Mouse (Mus musculus) midbrain, embryonic 12.5 days (tissue): ENCODE results near the gene Creb3l2. TPM values are rescaled to one million over a fixed set of nuclear protein-coding genes. Genes with fewer than 3 reads are reported as not detected.

Experiments used
- ATAC-seq: fragments of 200-750 bp; cut with Nextera tagmentation; 2 replicates; pipeline ENCODE4 v1.8.0; 2017; ENCODE audit warnings: low read depth, moderate TSS enrichment, moderate library complexity; ENCODE audit not compliant: low FRiP score
- H3K27ac ChIP-seq: fragments of 300-500 bp; sonication (generic); replicated peaks from 2 replicates; pipeline ENCODE4 v1.5.1; 2016; ENCODE audit warnings: mild to moderate bottlenecking
- H3K27me3 ChIP-seq: fragments of 300-500 bp; sonication (generic); 2 replicates; pipeline ENCODE4 v1.6.1; 2016; ENCODE audit warnings: mild to moderate bottlenecking
- H3K36me3 ChIP-seq: fragments of 300-500 bp; sonication (generic); 2 replicates; pipeline ENCODE4 v1.6.1; 2016
- H3K4me1 ChIP-seq: fragments of 300-500 bp; sonication (generic); 2 replicates; pipeline ENCODE4 v1.6.1; 2016
- H3K4me2 ChIP-seq: fragments of 300-500 bp; sonication (generic); replicated peaks from 2 replicates; pipeline ENCODE4 v1.6.1; 2016; ENCODE audit warnings: mild to moderate bottlenecking, moderate library complexity
- H3K4me3 ChIP-seq: fragments of 300-500 bp; sonication (generic); 2 replicates; pipeline ENCODE4 v1.5.1; 2016; ENCODE audit warnings: mild to moderate bottlenecking
- H3K9ac ChIP-seq: fragments of 300-500 bp; sonication (generic); replicated peaks from 2 replicates; pipeline ENCODE4 v1.6.1; 2016; ENCODE audit warnings: mild to moderate bottlenecking, moderate library complexity
- H3K9me3 ChIP-seq: fragments of 300-500 bp; sonication (generic); 2 replicates; pipeline ENCODE4 v1.6.1; 2016; ENCODE audit warnings: mild to moderate bottlenecking
- WGBS: fragments of 180-500 bp; shearing (Covaris S2); methylation state at CpG from one replicate; pipeline ENCODE4 v1.1.7; 2016; 5-methylcytosine and 5-hydroxymethylcytosine counted together
- polyA plus RNA-seq: library from polyadenylated mRNA; unstranded; fragments of >200 nt; fragmentation: Nextera tagmentation; extraction: Ambion mirVana; gene quantifications from 2 replicates; pipeline ENCODE4 v1.2.1, GENCODE M21; 2016

Gene Creb3l2
- polyA plus RNA-seq, 1 experiment from 2014 or later, result 7.2 TPM

DNA sequence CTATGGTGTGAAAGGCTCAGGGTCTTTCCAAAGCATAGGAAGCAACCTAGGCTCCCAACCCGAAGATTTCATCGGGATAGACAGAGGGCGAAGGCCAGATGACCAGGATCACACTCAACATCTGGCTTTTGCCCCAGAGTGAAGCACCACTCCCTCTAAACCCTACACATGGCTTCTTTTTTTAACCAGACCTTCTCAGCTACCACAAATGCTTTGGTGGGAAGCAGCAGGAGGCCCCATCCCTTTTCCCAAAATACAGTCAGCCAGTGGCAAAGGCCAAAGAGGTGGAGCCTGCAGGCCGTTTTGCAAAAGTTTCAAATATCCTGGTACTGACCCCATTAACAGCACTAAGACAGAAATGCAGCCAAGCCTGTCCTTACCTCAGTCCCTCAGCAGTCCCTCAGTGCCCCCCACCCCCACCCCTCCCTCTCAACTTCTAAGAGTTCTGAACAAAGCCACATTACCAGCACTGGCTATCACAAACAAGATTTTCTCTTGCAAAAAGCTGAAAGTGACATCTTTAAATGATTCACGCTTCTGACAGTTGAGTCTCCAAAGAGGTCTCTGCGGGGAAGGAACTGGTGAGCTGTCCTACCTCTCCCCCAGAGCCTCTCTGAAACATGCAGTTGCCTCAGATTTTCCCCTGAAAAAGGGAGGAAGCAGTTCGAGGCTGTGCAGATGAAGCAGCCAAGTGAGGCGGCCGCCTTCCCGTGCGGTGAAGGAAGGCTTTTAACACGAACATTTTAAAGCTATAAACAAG, 1.3 kb downstream of the Creb3l2 start:
- Histone ChIP-seq H3K27ac (no peak overlapping the region), H3K9ac (0 out of 2 replicates have a peak overlapping the region, but pooled peaks have one; percentile 78)

DNA sequence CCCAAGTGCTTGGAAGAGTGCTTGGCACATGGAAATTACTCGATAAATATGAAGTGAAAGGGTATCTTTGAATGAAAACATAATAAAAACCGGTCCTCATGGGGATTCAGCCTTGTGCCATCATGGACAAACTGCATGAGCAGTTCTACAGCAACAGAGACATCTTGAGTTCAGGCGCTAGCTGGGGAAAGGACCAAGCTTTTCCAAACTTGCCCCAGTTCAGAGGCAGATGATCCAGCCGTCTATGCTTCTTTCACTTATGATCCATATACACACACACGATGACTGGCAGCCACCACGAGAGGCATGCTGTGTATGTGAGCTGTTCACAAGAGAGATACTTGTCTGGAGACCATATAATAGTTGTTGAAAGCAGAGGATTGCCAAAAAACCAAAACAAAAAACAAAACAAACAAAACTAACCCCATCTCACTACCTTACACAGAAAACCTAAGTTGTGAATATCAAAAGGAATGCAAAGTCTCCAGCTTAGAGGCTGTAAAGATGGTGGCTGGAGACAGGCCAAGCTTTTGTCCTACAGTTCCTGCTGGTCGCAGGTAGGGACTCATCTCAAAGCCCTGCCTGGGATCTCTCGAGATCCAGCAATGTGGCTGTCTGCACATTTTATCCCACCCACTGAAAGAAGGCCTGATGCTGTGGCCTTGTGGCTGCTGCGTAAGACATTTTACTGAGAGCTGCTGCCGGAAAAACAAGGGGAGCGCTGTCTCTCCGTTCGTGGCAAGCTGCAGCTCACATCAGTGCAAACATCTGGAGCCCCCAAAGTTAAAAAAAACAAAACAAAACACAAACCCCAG, 2.1 kb downstream of the Creb3l2 start:
- H3K36me3 ChIP-seq, result no peaks in the 10 kb centered on the region
- no peaks in the 10 kb centered on the region for H3K9me3 ChIP-seq
- 63% methylated on average over 13 of the region's 13 CpGs for WGBS
- peaks cover 7% of the 10 kb centered on the region; the same call in 1 of the 2 replicates for H3K27me3 ChIP-seq
- no peak overlapping the region for H3K27ac ChIP-seq
- H3K4me1 ChIP-seq, result peaks cover 11% of the 10 kb centered on the region; the same call in 1 of the 2 replicates
- peak overlapping the region; percentile 81 for H3K4me3 ChIP-seq
- ATAC-seq, result no peak
- H3K9ac ChIP-seq, result no peak overlapping the region
- peak overlapping the region; percentile 91 for H3K4me2 ChIP-seq

More for the DNA sequence above, 1.3 kb downstream of the Creb3l2 start:
- peaks cover 7% of the 10 kb centered on the region; the same call in 1 of the 2 replicates for H3K27me3 ChIP-seq
- 14% methylated on average over 12 of the region's 12 CpGs for WGBS
- H3K4me3 ChIP-seq, result peak overlapping the region; percentile 81
- H3K4me2 ChIP-seq, result peak overlapping the region; percentile 91
- no peaks in the 10 kb centered on the region for H3K36me3 ChIP-seq
- H3K4me1 ChIP-seq, result peaks cover 11% of the 10 kb centered on the region; the same call in 1 of the 2 replicates
- no peak for ATAC-seq
- no peaks in the 10 kb centered on the region for H3K9me3 ChIP-seq

DNA sequence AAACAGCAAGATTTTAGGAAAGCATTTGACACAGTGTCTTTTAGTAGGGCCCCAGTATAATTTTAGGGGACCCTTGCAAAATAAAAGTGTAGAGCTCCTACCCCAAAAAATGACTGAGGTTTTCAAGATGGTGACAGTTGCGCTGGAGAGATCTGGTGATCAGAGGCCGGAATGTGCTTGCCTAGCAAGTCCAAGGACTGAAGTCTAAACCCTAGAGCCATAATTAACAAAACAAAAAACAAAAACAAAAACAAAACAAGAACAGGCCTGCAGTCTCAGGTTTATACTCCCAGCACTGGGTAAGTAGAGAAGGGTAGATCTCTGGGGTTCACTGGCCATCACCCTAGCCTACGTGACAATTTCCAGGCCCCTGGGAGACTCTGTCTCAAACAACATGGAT, 3.4 kb downstream of the Creb3l2 start:
- WGBS, result 95% methylated on average over 3 of the region's 3 CpGs
- Histone ChIP-seq H3K9me3 (no peaks in the 10 kb centered on the region), H3K4me1 (peaks cover 11% of the 10 kb centered on the region; the same call in 1 of the 2 replicates), H3K27ac (no peak overlapping the region), H3K36me3 (no peaks in the 10 kb centered on the region), H3K27me3 (peaks cover 7% of the 10 kb centered on the region; the same call in 1 of the 2 replicates), H3K9ac (no peak overlapping the region), H3K4me3 (no peak overlapping the region), H3K4me2 (no peak overlapping the region)
- ATAC-seq, result no peak

DNA sequence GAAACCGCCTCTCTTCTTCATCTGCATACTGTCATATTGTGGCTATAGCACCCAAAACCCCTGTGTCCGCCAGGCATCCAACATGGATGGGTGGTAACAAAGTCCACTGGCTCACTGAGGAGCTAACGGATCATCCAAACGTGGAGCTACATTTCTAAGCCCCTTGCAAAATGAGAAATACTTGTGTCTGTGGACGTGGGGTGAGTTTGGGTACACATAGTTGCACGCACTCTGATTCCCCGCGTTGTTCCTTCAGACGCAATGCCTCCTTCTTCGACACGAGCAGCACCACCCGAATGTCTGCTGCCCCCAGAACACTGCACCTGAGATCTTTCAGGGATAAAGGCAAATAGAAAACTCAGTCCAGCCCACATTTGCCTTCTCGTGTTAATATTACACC, 4.9 kb downstream of the Creb3l2 start:
- Histone ChIP-seq H3K4me3 (no peak overlapping the region), H3K9ac (no peak overlapping the region), H3K4me2 (no peak overlapping the region), H3K9me3 (no peaks in the 10 kb centered on the region), H3K27me3 (peaks cover 7% of the 10 kb centered on the region; the same call in 1 of the 2 replicates), H3K27ac (no peak overlapping the region), H3K36me3 (no peaks in the 10 kb centered on the region), H3K4me1 (peaks cover 11% of the 10 kb centered on the region; the same call in 1 of the 2 replicates)
- 86% methylated on average over 13 of the region's 13 CpGs for WGBS
- no peak for ATAC-seq

DNA sequence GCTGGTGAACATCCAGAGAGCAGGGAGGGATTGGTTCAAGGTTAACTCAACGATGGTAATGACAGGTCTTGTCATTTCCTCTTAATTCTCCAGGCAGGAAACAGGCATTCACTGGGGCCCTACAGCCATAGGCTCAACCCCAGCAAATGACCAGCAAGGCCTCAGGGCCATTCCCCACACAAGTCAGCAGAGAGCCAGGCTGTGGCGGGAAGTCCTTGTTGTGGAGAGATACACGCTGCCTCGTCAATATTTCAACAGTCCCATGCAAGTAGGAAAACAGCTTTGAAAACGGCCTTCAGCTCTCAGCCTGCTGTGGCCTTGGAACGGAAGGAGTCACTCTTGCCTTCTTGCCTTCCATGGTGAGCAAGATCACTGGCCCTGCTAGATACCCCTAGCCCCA, 6.6 kb downstream of the Creb3l2 start:
- H3K4me1 ChIP-seq, result peaks cover 14% of the 10 kb centered on the region
- H3K4me3 ChIP-seq, result no peak overlapping the region
- no peaks in the 10 kb centered on the region for H3K9me3 ChIP-seq
- H3K27me3 ChIP-seq, result peaks cover 4% of the 10 kb centered on the region; the same call in 1 of the 2 replicates
- ATAC-seq, result no peak
- no peak overlapping the region for H3K27ac ChIP-seq
- H3K4me2 ChIP-seq, result no peak overlapping the region
- 84% methylated on average over 6 of the region's 6 CpGs for WGBS
- no peak overlapping the region for H3K9ac ChIP-seq
- H3K36me3 ChIP-seq, result no peaks in the 10 kb centered on the region

DNA sequence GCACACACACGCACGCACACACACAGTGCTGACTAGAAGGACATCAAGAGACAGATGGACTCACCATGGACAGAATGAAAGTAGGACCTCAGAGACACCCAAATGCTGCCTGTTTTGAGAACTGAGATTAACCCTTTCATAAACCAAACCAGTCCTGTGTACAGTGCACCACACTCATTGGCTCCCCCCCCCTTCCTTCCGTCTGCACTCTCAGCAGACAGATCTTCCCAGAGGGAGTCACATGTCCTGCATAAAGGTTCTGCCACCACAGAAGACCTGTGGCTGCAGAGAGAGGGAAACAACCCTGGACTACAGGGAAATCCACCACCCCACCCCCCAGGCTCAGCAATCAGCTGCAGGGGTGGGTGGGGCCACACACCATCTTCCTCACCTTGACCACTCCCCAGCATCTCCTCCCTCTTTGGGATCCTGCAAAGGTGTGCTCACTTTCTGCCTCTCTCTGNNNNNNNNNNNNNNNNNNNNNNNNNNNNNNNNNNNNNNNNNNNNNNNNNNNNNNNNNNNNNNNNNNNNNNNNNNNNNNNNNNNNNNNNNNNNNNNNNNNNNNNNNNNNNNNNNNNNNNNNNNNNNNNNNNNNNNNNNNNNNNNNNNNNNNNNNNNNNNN, 12.0 kb downstream of the Creb3l2 start:
- no peak for ATAC-seq
- WGBS, result 96% methylated on average over 3 of the region's 3 CpGs
- Histone ChIP-seq H3K9me3 (no peaks in the 10 kb centered on the region), H3K4me3 (no peak overlapping the region), H3K4me2 (no peak overlapping the region), H3K27ac (no peak overlapping the region), H3K4me1 (peaks cover 10% of the 10 kb centered on the region), H3K27me3 (no peaks in the 10 kb centered on the region), H3K36me3 (no peaks in the 10 kb centered on the region), H3K9ac (no peak overlapping the region)

DNA sequence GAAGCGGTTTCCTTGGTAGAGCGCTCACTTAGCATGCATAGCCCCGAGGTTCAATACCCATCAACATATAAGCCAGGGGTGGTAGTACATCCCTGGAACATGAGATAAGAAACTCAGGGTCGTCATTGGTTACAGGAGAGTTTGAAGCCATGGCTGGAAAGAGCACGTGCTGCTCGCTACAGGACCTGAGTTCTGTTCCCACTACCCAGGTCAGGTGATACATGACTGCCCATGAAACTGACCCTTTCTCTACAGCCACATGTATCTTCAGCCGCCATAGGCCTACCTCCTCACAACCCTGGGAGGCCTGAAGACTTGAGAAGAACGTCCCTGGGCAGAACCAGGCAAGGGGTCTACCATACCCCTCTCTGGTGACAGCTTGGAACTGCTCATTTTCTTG, 13.0 kb downstream of the Creb3l2 start:
- 92% methylated on average over 8 of the region's 8 CpGs for WGBS
- Histone ChIP-seq H3K27ac (no peak overlapping the region), H3K4me1 (peaks cover 10% of the 10 kb centered on the region), H3K9ac (no peak overlapping the region), H3K9me3 (no peaks in the 10 kb centered on the region), H3K36me3 (no peaks in the 10 kb centered on the region), H3K4me3 (no peak overlapping the region), H3K27me3 (no peaks in the 10 kb centered on the region), H3K4me2 (no peak overlapping the region)
- ATAC-seq, result 0 out of 2 replicates have a peak, but pooled peaks have one; percentile 23

DNA sequence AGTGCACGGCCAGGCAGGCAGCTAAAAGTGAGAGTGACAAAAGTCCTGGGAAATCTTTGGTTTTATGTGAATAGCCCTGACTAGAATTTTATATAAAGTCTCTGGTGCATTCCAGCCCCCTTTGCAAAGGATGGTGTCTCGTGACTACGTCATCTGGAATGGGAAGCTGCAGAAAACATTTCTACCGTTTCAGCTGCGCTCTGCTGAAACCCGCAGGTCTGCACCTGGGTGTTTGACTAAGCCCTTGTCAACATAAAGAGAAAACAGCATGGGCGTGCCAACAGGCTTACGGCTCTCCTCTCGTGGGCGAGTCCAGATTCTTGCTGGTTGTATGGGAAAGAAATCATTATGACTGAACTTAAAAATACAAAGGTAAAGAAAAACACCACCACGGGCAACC, 13.9 kb downstream of the Creb3l2 start:
- Histone ChIP-seq H3K4me1 (peaks cover 10% of the 10 kb centered on the region), H3K9me3 (no peaks in the 10 kb centered on the region), H3K4me3 (no peak overlapping the region), H3K27ac (no peak overlapping the region), H3K9ac (no peak overlapping the region), H3K4me2 (no peak overlapping the region), H3K27me3 (no peaks in the 10 kb centered on the region), H3K36me3 (no peaks in the 10 kb centered on the region)
- ATAC-seq, result no peak
- 66% methylated on average over 11 of the region's 11 CpGs for WGBS

DNA sequence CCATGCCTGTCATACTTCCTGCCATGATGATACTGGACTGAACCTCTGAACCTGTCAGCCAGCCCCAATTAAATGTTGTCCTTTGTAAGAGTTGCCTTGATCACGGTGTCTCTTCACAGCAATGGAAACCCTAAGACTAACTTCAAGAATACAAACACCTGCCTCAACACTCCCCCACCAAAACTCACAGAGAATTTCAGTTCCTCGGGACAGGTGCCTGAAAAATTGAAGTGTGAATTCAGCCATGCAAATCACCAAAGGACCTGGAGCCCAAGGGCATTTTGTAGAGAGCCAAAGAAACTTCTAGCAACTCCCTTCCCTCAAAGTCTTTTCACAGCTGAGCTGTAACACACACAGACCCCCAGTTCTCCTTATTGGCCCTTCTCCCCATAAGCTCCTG, 15.3 kb downstream of the Creb3l2 start:
- no peaks in the 10 kb centered on the region for H3K27me3 ChIP-seq
- H3K36me3 ChIP-seq, result no peaks in the 10 kb centered on the region
- H3K9ac ChIP-seq, result no peak overlapping the region
- H3K4me1 ChIP-seq, result peaks cover 10% of the 10 kb centered on the region
- no peak overlapping the region for H3K4me2 ChIP-seq
- no peak overlapping the region for H3K4me3 ChIP-seq
- WGBS, result 95% methylated on average over 2 of the region's 2 CpGs
- no peaks in the 10 kb centered on the region for H3K9me3 ChIP-seq
- no peak overlapping the region for H3K27ac ChIP-seq
- ATAC-seq, result no peak

DNA sequence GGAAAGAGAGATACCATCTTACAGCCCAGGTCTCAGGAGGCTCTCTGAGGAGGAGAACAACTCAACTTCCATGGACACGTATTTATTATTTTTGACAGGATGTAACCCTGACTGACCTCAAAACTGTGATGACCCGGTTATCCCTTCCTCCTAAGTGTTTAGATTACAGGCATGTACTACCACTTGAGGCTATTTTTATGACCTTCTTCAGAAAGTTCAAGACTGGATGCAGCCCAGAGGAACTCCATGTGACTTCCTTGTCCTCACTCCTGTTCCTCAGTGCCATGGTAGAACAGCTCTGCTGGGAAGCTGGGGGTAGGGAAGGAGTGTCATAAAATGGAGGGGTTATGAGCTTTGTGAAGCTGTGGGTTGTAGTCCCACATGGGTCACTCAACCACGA, 16.1 kb downstream of the Creb3l2 start:
- no peak overlapping the region for H3K27ac ChIP-seq
- no peak overlapping the region for H3K4me3 ChIP-seq
- no peaks in the 10 kb centered on the region for H3K36me3 ChIP-seq
- 84% methylated on average over 3 of the region's 3 CpGs for WGBS
- no peak overlapping the region for H3K9ac ChIP-seq
- H3K27me3 ChIP-seq, result no peaks in the 10 kb centered on the region
- no peak overlapping the region for H3K4me2 ChIP-seq
- H3K4me1 ChIP-seq, result peaks cover 5% of the 10 kb centered on the region; the same call in 1 of the 2 replicates
- no peaks in the 10 kb centered on the region for H3K9me3 ChIP-seq
- no peak for ATAC-seq

DNA sequence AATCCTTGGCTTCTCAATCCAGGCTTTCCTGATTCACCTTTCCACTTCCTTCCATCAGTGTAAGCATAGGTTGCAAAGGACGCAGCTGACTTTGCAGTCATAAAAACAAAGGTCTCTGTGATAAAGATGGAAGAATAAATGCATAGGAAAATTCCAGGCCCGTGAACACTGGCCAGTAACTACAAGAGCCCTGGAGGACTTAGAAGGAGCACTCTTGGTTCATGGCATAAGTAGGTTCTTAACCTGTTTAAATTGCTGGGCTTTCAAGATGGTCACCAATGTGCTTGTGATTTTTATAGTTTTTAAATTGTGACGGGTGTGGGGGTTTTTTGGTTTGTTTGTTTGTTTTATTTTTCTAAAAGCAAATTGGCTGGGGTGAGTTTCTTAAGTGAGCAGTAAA, 16.9 kb downstream of the Creb3l2 start:
- H3K4me2 ChIP-seq, result no peak overlapping the region
- no peak for ATAC-seq
- WGBS, result 91% methylated on average over 3 of the region's 3 CpGs

DNA sequence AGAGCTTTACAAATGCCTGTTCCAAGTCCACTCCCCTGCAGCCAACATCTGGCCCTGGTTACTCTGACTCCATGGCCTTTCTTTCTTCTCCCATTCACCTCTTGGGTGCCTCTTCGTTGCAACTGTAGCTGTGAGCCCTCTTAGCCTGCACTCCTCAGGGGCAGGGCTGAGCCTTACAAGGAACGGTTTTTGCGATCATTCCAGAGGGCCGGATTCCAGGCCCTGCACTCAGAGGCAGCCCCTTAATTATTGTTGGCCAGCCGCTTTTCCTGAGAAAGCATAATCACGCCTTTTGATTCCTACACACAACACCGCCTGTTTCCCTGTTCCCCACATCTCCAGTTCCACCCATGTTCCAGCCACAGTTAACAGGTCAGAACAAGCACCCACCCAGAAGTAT, 17.6 kb downstream of the Creb3l2 start:
- Histone ChIP-seq H3K4me3 (no peak overlapping the region), H3K4me1 (no peaks in the 10 kb centered on the region), H3K4me2 (no peak overlapping the region), H3K9ac (no peak overlapping the region), H3K9me3 (no peaks in the 10 kb centered on the region), H3K36me3 (no peaks in the 10 kb centered on the region), H3K27me3 (no peaks in the 10 kb centered on the region), H3K27ac (no peak overlapping the region)
- no peak for ATAC-seq
- WGBS, result 76% methylated on average over 7 of the region's 7 CpGs

More for the DNA sequence above, 16.9 kb downstream of the Creb3l2 start:
- no peaks in the 10 kb centered on the region for H3K27me3 ChIP-seq
- no peaks in the 10 kb centered on the region for H3K9me3 ChIP-seq
- no peak overlapping the region for H3K4me3 ChIP-seq
- no peak overlapping the region for H3K27ac ChIP-seq
- H3K9ac ChIP-seq, result no peak overlapping the region
- no peaks in the 10 kb centered on the region for H3K4me1 ChIP-seq
- H3K36me3 ChIP-seq, result no peaks in the 10 kb centered on the region
